Mouse (Mus musculus): Measurements from ENCODE around the gene Mecom.

The Mecom gene

GRCm38 (mm10) chr3:30004888-30005405, 542.9 kb downstream of the Mecom start:
- in situ Hi-C loops (cut with MboI; ENCODE audit: unreplicated experiment in 2 of 2), result no loop called here

- in situ Hi-C loops (cut with MboI; ENCODE audit: unreplicated experiment in 2 of 2), result no loop called here
These were observed 547.5 kb downstream of the Mecom start for GRCm38 (mm10) chr3:30000260-30000659.

GRCm38 (mm10) chr3:29999035-29999434, 548.8 kb downstream of the Mecom start:
- in situ Hi-C loops (cut with MboI; ENCODE audit: unreplicated experiment in 2 of 2), result no loop called here

GRCm38 (mm10) chr3:29997068-29997467, 550.7 kb downstream of the Mecom start:
- in situ Hi-C loops (cut with MboI; ENCODE audit: unreplicated experiment in 2 of 2), result no loop called here

DNA sequence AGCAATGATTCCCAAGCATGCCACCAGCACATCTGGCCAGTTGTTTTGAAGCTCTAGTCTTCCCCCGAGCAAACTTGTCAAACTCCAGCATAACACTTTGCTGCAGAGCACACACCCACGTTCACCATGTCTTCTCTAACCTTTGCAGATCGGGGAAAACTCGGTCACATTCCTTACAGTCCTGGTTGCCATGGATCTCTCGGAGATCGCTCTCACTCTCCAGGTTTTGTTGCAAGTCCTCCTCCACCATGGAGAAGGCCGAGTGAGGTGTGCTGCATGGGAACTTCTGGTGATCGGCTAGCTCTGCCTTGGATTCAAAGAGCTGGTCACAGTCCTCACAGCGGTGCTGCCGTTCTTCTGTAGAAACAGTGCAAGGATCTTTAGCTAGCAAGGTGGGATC, 554.5 kb downstream of the Mecom start:
- in situ Hi-C loops (cut with MboI; ENCODE audit: unreplicated experiment in 2 of 2), result no loop called here

GRCm38 (mm10) chr3:29991523-29991922, 556.3 kb downstream of the Mecom start:
- in situ Hi-C loops (cut with MboI; ENCODE audit: unreplicated experiment in 2 of 2), result no loop called here

DNA sequence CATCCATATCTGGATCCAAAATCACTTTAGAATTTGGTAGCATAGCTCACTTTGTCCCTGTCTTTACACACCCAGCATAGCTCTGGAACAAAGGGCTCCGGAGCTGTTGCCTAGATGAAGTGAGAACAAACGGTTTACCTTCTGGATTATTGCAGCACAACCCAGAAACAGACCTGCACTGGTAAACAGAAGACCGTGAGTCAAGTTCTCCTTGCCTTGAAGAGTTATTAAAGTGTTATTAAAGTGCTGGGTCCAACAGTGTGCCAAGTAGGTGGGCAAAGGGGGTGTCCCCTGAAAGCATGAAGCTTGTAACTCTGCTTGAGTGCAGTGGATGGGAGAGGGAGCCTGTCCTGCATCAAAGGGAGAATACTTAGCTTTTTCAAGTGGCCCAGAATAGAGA, 563.4 kb downstream of the Mecom start:
- in situ Hi-C loops (cut with MboI; ENCODE audit: unreplicated experiment in 2 of 2), result no loop called here

DNA sequence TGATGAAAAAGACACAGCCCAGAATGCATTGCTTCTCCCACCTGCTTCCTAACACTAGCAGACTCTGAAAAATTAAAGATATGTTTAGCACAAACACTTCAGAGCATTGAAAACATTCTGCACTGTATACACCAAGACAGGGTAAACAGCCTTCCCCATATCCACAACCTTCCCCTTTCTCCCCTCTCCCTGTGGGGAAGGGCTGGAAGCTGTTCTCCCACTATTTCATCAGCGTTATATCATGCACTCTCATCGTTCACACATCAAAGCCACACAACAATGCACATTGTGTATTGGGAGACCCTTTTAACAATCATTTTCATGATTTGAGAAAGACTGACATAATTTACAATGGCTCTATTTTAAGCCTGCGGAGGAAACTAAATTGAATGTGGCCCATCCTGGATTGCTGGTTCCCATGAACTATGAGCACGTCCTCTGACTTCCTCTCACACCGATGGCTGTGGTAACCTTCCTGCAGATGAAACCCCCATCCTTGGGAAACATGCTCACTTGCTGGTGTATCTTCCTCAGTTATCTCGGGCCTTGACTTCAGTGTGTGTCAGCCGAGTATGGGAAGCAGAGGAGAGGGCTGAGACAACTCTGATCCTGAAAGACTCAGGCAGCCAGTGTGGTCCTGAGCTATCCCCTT, 566.4 kb downstream of the Mecom start:
- in situ Hi-C loops (cut with MboI; ENCODE audit: unreplicated experiment in 2 of 2), result no loop called here

DNA sequence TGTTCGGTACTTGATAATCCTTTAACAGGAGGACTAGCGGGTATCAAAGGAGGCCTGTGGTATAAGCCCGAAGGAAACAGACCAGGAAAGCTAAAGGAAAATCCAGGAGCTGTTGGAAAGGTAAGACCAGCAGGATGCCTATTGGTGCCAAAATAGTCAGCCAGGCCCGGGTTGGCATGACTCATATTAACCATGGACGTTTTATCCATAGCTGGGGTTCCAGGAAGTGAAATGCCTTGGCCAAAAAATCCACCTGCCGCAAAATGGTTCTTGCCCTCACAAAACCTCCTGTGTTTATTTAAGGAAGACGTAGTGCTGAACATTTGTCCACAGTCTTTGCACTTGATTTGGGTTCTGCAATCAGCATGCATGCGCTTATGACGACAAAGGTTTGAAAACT, 567.3 kb downstream of the Mecom start:
- in situ Hi-C loops (cut with MboI; ENCODE audit: unreplicated experiment in 2 of 2), result no loop called here

DNA sequence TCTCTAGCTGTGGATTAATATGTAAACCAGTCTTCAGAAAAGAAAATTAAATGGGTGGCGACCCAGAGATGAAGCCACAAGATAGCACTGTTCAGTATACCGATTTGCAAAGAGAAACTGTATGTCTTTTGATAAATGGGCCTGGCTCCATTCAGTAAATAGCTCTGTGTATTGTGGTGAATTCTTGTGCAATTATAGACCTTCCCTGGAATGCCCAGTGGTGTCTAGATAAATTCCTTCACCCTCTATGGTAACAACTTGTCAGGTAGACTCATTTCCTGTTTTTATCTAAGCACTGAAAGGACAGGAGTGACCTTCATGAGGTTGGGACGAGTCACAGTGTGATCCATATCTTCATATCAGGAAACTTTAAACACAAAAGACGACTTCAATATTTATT, 571.2 kb downstream of the Mecom start:
- in situ Hi-C loops (cut with MboI; ENCODE audit: unreplicated experiment in 2 of 2), result no loop called here

GRCm38 (mm10) chr3:29968433-29968949, 579.3 kb downstream of the Mecom start:
- in situ Hi-C loops (cut with MboI; ENCODE audit: unreplicated experiment in 2 of 2), result no loop called here

GRCm38 (mm10) chr3:29963953-29964352, 583.9 kb downstream of the Mecom start:
- in situ Hi-C loops (cut with MboI; ENCODE audit: unreplicated experiment in 2 of 2), result no loop called here

DNA sequence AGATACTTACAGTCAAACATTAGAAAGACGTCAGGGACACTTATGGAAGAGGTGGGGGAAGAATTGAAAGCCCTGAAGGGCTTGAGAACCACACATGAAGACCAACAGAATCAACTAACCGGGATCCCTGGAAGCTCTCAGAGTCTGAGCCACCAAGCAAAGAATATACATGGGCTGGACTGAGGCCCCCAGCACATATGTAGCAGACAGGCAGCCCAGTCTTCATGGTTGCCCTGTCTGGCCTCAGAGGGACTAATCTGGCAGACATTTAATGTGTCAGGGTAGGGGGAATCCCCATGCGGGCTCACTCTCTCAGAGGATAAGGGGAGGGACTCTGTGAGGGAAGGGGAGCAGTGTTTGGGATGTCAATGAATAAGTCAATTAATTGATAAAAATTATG, 584.4 kb downstream of the Mecom start:
- in situ Hi-C loops (cut with MboI; ENCODE audit: unreplicated experiment in 2 of 2), result no loop called here

- in situ Hi-C loops (cut with MboI; ENCODE audit: unreplicated experiment in 2 of 2), result no loop called here
These were observed 588.8 kb downstream of the Mecom start for GRCm38 (mm10) chr3:29959051-29959450.

GRCm38 (mm10) chr3:29957365-29958236, 590.2 kb downstream of the Mecom start:
- in situ Hi-C loops (cut with MboI; ENCODE audit: unreplicated experiment in 2 of 2), result no loop called here

GRCm38 (mm10) chr3:29953269-29953668, 594.5 kb downstream of the Mecom start:
- in situ Hi-C loops (cut with MboI; ENCODE audit: unreplicated experiment in 2 of 2), result no loop called here

- in situ Hi-C loops (cut with MboI; ENCODE audit: unreplicated experiment in 2 of 2), result no loop called here
These were observed 597.0 kb downstream of the Mecom start for GRCm38 (mm10) chr3:29950853-29951252.

DNA sequence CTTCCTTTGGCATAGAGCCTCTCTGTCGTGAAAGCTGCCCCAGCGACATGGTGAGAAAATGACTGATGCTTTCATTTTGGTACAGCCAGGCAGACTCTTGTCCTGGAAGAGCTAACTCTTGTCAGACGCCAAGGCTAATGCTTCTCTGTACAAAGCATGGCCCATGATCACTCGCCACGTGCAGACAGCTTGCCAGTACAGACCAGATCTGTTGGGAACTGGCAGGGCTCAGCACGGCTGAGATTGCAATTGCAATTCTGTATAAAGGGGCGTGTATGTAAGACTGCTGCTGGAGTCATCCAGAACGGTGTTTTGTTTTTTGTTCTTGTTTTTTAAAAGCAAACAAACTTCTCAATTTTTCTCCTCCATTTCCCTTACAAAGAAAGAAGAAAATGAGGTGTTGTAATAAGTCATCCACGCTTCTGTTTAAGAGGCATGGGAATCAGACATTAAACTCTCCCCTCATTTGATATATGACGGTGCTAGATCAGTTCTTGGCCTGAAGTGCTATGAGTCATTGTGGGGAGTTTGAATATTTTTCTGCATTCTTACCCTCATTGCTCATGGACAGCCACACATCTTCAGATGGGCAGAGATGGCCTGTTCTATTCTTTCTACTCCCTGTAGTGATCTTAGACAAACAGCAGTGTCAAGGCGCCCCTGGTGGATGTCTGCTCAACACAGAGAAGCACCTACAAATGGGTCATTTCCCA, 644.1 kb downstream of the Mecom start:
- in situ Hi-C loops (cut with MboI; ENCODE audit: unreplicated experiment in 2 of 2), result no loop called here

Data from v-Abl transformed pro-B cells (cell line).